Mouse (Mus musculus): ENCODE results near the gene Gm17469. TPM values are rescaled to one million over a fixed set of nuclear protein-coding genes. Genes with fewer than 3 reads are reported as not detected.
"Not testable (repeated sequence)": the region's sequence is repeated elsewhere in the genome, so short reads cannot be mapped to it uniquely, and the experiment has no call there.

The Gm17469 gene
- not detected in 2 replicates for polyA plus RNA-seq (2015; fragmentation: Nextera tagmentation; extraction: Ambion mirVana)

DNA sequence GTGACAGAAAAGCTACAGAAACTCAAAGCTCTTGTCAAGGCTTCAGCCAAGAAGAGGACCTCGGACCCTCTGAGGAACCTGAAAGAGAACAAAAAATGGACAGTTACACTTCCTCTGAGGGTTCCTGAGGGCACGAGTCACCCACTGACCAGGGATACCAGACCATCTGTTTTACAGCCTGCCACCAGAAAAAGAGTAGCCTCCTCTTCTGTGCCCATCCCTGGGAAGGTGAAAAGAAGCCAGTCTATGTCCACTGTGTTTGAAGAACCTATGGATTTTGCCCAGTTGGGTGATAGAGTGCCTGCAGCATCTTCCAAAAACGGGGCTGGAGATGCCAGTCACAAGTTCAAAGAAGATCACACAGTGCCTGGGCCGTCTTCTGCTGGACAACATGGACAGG is at the start of gene Gm17469:
Gene Gm17469 (plus strand): TSS at position 301 of the 400 bp plus-strand sequence.
- not testable (repeated sequence) for H3K27me3 ChIP-seq; H3K9ac ChIP-seq (replicated peaks); H3K4me1 ChIP-seq (replicated peaks); H3K27ac ChIP-seq; H3K36me3 ChIP-seq; H3K9me3 ChIP-seq; ATAC-seq; H3K4me3 ChIP-seq (replicated peaks); H3K4me2 ChIP-seq (replicated peaks)
- no CpG with 5 or more reads among the region's 4 CpGs for WGBS

Other genes starting within 250 kb of the Gm17469 start
- not detected in 2 replicates for gene Gm17584, start 129.3 kb upstream of the Gm17469 start, polyA plus RNA-seq (2015; fragmentation: Nextera tagmentation; extraction: Ambion mirVana)

All from midbrain, embryonic 13.5 days (tissue).